Mouse (Mus musculus) urinary bladder, postnatal 25 days (tissue): ENCODE data around the gene A530016L24Rik.

Experiments used
- DNase-seq: peaks from one replicate; pipeline ENCODE4 v3.0.0; 2022; ENCODE audit warnings: low spot score

A530016L24Rik gene

GRCm38 (mm10) chr12:112489134-112489533 lies at the start of gene A530016L24Rik:
Gene A530016L24Rik, plus strand, starts transcription at chr12:112489448.
- DNase-seq, result no peak

DNA sequence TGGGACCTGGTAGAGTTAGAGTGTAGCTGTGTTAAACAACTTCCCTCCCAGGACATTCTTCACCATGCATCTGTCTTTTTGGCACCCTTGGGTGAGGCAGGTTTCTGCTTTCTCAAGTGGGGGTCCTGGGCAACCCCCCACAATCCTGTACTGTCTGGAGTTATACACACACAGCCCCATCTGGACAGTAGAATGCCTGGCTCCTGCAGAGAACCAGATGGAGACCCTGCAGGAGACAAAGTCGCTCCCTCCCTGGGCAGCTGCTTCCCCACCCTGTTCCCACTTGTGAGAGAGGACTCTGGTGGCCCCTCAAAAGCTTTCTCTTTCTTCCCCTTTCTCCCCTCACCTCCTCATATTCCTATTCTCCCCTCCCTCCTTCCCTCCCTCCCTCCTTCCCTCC lies 49.3 kb upstream of the A530016L24Rik start:
- DNase-seq, result no peak

DNA sequence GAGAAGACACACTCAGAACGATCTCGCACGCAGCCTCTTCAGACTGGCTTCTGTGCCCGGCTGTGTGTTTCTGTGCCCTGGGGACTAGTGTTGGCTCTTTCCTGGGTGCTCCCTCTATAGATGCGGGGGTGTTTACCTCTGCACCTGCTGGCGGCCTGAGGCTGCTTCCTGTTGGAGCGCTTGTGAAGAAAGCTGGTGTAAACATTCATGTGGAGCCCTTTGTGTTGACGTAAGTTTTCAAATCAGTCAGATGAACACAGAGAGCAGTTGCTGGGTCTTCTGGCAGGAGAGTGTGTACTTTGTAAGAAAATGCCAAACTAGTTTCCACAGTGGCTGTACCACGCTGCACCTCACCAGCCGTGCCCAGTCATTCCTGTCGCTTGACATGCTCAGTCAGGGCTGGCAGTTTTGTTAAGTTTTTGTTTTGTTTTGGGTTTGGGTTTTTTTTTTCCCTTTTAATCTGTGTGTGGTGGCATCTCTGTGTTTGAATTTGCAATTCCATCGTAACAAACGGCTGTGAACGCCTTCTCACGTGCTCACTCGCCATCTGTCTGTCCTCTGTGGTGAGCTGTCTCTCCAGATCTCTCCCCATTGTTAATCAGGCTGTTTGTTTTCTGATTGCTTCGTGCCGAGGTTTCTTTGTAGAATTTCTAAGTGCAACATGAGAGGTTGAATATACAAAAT lies 40.0 kb upstream of the A530016L24Rik start:
- no peak for DNase-seq

DNA sequence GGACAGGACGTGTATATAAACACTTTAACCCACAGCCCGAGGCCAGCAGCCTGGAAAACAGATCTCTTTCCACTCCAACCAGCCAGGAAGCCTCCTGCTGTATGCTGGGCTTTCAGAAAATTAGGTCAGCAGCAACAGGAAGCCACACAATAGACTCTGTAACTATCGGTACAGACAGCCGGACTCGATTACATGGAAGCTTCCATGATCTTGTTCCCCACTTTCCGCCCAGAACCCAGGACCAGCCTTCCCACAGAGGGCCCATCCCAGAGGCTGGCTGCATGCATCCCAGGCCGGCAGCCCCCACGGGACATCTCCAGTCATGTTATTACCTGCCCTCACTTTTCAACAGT lies 39.4 kb upstream of the A530016L24Rik start:
- DNase-seq, result no peak

- peak; percentile 27 for DNase-seq
These were observed 38.4 kb upstream of the A530016L24Rik start for GRCm38 (mm10) chr12:112450883-112451282.

DNA sequence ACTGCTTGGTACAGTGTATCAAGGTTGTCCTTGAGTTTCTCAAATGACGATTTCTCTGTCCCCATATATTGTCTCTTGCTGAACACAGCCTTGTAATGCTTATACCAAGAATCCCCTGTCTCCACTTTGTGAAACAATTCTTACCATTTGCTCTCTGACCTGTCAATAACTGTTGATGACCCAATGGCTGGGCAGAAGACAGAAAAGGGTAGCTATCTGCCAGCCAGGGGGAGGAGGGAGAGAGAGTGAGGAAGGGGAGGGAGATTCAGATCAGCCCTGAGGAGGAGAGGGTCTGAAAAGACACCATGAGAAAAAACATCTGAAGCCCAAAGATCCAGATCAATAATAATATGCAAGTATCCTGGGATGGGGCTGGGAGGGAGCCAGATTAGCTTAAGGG lies 37.9 kb upstream of the A530016L24Rik start:
- no peak for DNase-seq

GRCm38 (mm10) chr12:112451826-112452225 lies 37.4 kb upstream of the A530016L24Rik start:
- DNase-seq, result no peak

GRCm38 (mm10) chr12:112456144-112456713 lies 33.0 kb upstream of the A530016L24Rik start:
- no peak for DNase-seq

DNA sequence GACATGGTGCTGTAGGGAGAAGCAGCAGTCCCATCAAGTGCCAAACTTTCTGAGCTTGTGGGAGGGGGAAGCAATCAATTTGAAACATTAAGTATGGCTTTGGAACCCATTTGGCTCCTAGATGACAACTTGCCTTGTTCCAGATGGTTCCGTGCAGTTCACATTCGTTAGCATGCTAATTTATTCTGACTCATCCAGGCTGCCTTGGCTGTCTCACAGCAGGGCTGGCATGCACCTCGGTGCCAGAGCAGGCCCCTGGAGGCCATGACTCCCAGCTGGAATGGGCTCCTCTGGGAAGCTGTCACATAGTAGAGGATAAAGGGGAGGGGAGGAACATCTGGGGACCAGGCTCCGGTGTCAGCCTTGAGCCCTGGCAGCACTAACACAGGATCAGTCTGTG lies 31.4 kb upstream of the A530016L24Rik start:
- DNase-seq, result no peak

DNA sequence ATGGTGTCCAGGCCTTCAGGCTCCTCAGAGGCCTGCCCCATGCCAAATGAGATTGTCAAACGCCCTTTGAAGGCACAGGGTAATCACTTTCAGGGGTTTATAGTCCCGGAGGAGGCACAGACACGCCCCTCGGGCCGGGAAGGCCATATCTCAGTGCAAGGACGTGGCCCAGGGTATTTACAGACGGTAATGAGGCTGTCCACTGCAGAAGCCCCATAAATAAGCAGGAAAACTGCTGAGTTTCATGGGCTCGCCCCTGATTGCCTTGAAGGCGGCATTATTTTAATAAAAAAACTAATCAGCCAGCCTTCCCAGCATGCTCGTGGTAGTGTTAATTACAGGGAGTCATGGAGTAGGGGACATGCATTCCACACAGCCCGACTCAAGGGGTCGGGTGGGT lies 26.8 kb upstream of the A530016L24Rik start:
- DNase-seq, result no peak

GRCm38 (mm10) chr12:112463209-112463608 lies 26.0 kb upstream of the A530016L24Rik start:
- no peak for DNase-seq

GRCm38 (mm10) chr12:112463750-112464444 lies 25.4 kb upstream of the A530016L24Rik start:
- DNase-seq, result no peak

DNA sequence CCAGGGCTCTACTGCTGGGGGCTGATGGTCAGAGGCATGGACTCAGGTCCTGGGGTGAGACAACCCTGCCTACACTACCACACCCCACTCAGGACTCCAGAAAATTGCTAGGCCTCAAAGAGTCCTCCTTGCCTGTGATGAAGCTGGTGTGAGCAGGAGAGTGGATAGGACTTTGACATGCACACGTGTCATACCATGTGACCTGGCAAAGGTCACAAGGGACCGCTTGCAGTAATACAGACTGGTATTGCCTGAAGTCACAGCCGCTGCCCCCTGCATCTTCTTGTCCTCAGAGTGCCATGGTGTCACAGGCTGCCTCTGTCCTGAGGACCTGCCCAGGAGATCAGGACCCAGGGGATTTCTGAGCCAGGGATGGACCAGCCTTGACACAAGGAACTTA lies 24.7 kb upstream of the A530016L24Rik start:
- DNase-seq, result no peak

DNA sequence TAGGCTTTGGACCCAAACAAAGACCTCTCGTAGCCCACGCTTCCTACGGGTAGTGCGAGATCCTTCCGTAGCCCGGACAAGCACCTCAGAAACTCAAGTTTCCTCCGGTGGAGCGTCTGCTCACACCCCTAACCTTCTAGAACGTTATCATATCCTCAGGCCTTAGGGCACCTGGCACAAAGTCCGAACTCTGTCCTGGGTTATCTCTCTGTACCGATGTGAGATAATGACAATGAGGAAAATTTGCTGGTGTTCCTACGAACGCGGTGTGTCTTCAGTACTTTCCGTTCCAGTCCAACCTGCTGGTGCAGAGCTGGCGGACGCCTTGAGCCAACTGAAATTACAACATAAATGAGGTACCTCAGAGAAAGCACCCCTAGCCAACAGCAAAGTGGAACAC lies 23.3 kb upstream of the A530016L24Rik start:
- DNase-seq, result no peak

GRCm38 (mm10) chr12:112467387-112467786 lies 21.9 kb upstream of the A530016L24Rik start:
- no peak for DNase-seq

GRCm38 (mm10) chr12:112469393-112469792 lies 19.9 kb upstream of the A530016L24Rik start:
- DNase-seq, result no peak

GRCm38 (mm10) chr12:112470216-112470615 lies 19.0 kb upstream of the A530016L24Rik start:
- no peak for DNase-seq

DNA sequence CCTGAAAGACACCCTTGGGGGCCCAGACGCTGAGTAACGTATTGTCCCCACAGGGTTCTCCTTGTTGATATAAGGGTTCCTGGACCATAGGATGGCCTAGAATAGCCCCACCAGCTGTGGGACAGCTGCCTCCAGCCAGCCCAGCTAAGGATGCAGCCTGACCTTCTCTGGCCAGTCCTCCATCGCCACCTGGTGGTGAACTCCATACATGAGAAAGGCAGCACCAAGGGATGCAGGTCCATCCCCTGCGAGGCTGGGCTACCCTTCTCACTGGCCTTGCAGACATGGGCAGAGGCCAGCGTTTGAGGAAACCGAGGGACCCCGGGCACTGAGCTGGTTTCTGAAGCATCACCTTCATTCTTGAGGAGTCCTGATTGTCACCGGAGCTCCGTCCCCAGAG lies 15.5 kb upstream of the A530016L24Rik start:
- DNase-seq, result peak; percentile 86

DNA sequence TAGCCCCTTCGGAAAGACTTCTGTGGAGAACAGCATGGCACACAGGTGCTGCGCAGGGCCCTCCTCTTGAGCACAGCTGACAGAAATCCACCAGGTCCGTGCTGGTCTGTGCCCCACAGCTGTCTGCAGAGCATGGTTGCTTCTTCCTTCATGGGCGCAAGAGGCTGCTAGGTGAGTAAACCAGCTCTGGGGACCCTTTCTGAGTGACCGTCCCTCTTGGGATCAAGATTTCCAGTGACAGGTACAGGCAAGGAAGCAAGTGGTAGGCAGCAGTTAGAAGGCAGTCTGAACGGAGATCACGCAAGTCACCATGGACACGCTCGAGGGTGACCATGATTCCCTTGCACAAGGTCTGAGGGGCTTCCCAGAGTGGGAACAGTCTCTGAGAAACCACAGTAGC lies 287 bp downstream of the A530016L24Rik start:
- no peak for DNase-seq

DNA sequence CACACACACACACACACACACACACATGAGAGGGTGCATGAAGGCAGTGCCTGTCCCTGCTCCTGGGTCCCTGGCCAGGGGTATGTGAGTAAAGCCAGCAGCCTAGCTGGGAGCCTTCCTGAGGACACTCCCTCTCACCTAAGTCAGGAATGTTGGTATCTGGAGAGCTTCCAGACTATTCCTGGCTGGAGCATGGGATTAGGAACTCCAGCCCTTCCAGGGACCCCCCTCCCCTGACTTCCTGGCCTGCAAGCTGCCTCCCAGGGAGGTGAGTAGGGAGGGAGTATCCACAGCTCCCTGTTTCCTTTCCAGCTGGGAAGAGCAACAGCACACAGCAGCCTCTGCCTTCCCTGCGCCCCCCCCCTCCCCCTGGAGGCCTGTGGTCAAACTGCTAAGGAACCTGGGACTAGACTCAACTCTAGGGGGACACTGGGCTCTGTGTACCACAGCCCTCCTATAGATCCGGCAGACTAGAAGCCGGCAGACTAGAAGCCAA lies 1.2 kb downstream of the A530016L24Rik start:
- DNase-seq, result no peak

DNA sequence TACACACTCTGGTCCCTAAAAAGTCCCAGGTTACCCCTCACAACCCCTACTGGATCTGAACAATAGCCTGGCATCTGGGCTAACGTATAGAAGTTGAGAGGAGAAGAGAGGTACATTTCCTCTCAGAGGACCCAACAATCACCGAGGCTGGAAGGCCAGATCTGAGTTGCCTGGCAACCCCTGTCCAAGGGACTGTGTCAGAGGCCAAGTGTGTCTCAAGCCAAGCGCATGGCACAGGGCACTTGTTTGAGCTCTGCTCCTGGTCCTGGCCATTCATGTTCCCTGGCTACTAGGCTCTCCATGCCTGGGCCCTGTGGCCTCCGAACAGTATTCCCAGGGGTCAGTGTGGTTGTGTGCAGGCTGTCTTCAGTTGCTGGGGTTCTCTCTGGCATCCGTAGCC lies 6.9 kb downstream of the A530016L24Rik start:
- DNase-seq, result no peak

DNA sequence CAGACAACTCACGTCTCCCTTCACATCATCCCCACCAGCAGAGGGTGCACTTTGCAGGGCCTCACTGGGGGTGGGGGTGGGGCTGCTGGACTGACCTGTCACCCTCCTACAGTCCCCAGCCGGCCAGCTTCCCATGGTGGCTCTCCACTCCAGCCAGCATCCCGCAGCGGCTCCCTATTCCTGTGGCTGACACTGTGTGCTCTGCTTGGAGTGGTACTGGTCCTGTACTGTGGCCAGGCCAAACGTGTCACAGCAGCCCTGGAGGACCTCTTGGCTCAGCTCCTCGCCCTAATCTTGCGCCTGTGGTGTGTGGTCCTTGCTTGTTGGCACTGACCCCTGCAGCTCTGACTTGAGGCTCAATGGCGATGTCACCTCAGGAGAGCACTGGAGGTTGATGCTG lies 8.5 kb downstream of the A530016L24Rik start:
- DNase-seq, result no peak

DNA sequence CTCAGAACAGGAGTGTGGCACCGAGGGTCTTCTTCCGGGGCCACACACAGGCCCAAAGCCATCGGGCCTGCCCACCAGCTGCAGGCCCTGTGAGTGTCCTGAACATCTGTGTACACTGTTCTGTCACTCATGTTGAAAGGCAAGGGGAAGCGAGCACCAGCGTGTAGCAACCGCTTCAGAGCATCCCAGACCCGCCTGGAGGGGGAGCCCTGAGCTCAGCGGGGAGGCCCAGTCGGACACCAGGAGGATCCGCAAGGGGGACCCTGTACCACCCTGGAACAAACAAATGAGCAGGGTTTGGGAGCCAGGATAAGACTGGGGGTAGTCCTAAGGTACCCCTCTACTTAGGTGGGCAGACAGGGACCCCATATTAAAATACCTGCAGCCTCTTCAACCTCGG lies 9.4 kb downstream of the A530016L24Rik start:
- DNase-seq, result peak; percentile 35
